Comparison of ENCODE assay signal across 18 mouse cellular contexts in the genomic region with DNA sequence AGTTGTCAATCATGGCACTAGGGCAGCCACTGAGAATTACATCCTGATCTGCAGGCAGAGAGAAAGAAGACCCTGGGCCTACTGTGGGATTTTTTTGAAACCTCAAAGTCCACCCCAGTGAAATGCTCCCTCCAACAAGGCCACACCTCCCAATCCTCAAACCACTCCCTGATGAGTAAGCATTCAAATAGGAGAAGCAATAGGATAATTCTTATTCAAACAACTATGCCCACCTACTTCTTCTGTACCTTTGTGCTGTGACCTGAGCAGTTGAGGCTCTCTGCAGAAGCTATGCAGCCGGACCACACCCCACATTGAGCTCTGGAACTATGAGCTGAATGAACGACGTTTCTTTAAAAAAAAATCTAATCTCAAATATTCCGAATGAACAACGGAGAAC.
"Had no signal": no experiment of that assay in that cellular context is flagged by ENCODE, and none has a peak within 500 bp of the region (broad histone marks: within the 10 kb centered on the region; RNA-seq: fewer than 3 reads in every experiment).

No protein-coding gene starts in this region.

- H3K4me3 ChIP-seq: liver, embryonic 15.5 days; lung, embryonic 15.5 days; midbrain, embryonic 10.5 days; midbrain, embryonic 13.5 days; myocyte; neural tube, embryonic 13.5 days; neural tube, embryonic 15.5 days; stomach, embryonic 15.5 days had no signal

- H3K27ac ChIP-seq: liver, embryonic 15.5 days; lung, embryonic 15.5 days; midbrain, embryonic 10.5 days; midbrain, embryonic 13.5 days; neural tube, embryonic 13.5 days; neural tube, embryonic 15.5 days; stomach, embryonic 15.5 days; stomach, postnatal 0 days had no signal

- H3K27me3 ChIP-seq: liver, embryonic 15.5 days; lung, embryonic 15.5 days; midbrain, embryonic 13.5 days; neural tube, embryonic 13.5 days; neural tube, embryonic 15.5 days; stomach, embryonic 15.5 days had no signal

- H3K4me1 ChIP-seq: liver, embryonic 15.5 days; lung, embryonic 15.5 days; midbrain, embryonic 10.5 days; midbrain, embryonic 13.5 days; stomach, embryonic 15.5 days had no signal

- H3K9ac ChIP-seq: liver, embryonic 15.5 days; liver, postnatal 0 days; lung, embryonic 15.5 days; midbrain, embryonic 13.5 days; neural tube, embryonic 13.5 days; neural tube, embryonic 15.5 days; stomach, embryonic 15.5 days had no signal

- DNase-seq: liver, postnatal 0 days; lung, adult 2 months; lung, postnatal 4 days; retina, postnatal 1 day; right cerebral cortex, adult 18-20 months; right cerebral cortex, postnatal 14 days; thymus, adult 2 months; thymus, postnatal 25 days; thymus, postnatal 4 days had no signal

- H3K36me3 ChIP-seq: liver, embryonic 15.5 days; lung, embryonic 15.5 days; midbrain, embryonic 10.5 days; midbrain, embryonic 13.5 days; neural tube, embryonic 13.5 days; neural tube, embryonic 15.5 days; stomach, embryonic 15.5 days had no signal

- H3K9me3 ChIP-seq: liver, embryonic 15.5 days; lung, embryonic 15.5 days; midbrain, embryonic 10.5 days; midbrain, embryonic 13.5 days; neural tube, embryonic 13.5 days; neural tube, embryonic 15.5 days; stomach, embryonic 15.5 days had no signal
